Mouse (Mus musculus): ENCODE results near the gene Ubac2.

Ubac2 gene

DNA sequence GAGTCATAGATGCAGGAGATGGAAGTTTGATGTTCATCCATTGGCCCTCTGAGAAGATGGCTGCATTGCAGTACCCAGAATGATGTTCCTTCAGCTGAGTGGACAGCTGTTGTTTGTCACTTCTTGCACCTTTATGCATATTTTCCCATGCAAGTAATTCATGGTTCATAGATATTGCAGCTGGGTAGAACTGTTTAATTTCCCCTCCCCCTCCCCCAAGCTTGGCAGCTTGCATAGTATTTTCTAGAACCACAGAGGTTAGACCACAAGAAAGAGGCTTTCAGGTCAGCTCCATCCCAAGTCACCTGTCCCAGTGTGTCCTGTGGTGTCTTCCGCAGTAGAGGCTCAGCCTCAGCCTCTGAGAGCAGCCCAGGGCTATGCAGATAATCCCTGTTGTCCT, 92.0 kb downstream of the Ubac2 start:
- DNase-seq (ENCODE audit: low spot score) = no peak

DNA sequence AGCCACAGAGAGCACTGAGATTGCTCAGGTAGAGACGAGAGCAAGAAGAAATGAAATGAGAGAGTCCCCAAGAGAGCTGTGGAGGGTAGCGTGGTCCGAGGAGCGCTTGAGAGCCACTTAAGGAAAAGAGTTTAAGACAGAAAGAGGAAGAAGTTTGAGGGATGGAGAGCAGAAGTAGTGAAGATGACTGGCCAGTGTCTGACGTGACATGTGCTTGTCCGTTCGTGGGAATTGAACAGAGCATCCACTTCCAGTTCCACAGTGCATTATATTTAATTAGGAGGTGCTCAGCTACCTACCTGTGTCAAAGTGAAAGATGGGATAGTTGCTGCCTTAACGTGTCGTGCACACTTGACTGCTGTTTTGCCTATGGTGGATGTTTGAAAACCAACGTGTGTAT, 94.7 kb downstream of the Ubac2 start:
- DNase-seq (ENCODE audit: low spot score) = no peak

DNA sequence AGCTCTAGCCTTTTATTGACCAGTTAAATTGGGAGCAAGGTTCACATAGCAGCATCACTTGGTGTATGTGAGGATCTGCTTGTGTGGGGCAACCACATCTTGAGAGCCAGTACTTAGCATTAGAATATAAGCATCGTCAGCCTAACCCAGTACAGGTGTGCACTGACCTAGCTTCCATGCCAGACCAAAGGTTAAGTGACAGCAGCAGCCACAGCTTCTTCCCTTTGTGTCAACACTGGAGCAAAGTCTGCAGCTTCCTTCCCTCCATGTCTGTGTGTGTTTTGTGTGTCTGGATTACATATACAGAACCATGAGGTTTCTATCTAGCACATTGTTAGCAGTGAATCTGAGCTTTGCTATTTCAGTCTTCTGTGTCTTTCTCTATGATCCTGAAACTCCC, 103.1 kb downstream of the Ubac2 start:
- DNase-seq (ENCODE audit: low spot score) = no peak

DNA sequence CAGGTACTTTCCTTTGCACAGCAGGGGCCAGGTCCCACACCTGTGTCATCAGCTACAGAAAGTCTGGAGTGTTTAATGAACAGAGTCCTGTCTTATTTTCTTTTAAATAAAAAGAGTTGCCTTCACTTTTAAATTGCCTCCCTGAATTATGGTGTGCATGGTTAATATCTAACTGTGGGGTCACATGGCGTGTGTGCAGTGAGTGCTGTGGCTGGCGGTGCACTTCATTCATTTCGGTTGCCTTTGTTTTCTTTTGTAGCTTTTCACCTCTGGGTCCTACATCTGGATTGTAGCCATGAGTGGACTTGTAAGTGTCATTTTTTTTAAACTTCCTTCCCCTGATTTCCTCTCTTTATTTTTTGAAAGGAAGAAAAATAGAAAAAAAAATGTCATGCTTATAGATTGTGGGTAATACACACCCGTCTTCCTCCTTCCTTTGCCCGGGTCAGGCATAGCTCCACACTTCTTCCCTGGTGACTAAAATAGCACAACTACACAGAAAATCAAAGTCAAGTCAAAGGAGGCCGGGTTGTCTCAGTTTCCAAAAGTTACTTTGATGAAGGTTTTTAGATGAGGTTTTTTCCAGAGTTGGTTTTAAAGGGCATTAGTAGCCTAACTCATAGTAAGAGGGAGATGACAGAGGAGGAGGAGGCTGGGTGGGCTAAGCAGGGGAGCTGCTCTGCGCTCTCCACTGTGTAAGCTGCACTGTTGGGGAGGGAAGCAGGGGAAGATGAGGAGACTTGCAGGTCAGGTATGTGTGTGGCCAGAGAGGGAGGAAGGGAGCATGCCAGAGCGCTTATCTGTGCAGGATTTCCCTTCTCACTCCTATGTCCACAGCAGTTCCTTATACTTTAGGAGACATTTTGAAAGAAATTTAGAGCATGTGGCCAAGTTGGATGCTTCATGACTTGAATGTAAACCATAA, 104.9 kb downstream of the Ubac2 start:
- no peak for DNase-seq (ENCODE audit: low spot score)

DNA sequence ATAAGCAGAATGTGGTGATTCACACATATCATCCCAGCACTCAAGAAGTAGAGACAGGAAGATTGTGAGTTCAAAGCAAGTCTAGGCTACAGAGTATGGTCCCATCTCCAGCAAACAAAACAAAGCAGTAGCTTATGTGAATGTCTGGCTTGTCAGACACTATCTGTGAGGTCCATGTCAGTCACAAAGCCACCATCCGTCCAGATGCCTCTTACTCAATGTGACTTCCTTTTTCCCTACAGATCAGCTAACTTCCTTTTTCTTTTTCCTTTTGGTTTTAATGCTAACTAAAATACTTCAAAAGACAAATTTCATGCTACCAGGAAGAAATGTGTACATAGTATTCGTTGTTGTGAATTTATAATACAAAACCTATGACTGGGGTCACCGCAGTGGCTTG, 107.1 kb downstream of the Ubac2 start:
- DNase-seq (ENCODE audit: low spot score) = no peak

DNA sequence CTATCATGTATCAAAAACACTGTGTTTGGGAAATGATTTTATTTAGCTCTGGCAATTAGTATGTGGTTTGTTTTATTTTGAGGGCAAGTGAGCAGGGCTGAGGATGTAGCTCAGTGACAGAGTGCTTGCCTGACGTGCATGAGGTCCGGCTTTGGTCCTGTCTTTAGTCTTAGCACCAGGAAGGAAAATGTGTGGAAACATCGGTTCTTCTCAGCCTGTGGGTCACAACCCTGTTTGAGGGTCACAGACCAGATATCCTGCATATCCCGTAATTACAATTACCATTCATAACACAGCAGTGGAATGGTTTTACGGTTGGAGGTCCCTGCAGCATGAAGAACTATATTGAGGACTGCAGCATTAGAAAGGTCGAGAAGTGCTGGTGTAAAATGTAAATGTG, 107.6 kb downstream of the Ubac2 start:
- no peak for DNase-seq (ENCODE audit: low spot score)

DNA sequence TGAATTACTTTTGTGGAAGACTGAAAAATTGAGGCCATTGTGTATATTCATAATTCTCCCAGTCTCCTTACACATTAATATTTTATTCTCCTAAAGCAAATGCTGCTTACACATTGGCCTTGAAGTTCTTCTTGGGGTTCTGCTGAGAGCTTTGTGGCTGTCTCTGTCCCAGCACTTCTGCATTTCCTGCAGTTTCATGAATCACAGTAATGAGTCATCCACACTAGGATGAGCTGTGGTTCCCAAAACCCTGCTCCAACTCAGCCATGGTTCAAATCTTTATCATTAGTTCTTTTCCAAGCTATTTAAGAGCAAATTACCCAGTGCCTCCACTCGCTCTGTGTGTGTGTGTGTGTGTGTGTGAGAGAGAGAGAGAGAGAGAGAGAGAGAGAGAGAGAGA, 108.9 kb downstream of the Ubac2 start:
- no peak for DNase-seq (ENCODE audit: low spot score)

DNA sequence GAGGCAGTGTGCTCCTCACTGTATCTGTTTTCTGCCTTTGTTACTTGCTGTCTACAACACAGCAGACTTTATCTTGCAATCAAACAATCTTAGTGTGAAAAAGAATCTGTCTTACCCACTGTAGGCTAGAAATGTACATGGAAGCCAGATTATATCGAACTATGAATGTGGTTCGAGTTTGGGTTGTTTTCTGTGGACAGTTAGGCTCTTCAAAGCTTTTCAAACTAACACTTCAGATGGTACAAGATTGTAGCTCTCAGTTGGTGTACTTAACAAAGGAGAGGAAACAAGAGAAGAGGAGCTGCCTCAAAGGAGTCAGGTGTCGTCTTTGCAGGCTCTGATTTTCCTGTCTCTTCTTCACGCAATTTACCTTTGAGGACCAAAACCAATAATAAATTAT, 109.3 kb downstream of the Ubac2 start:
- no peak for DNase-seq (ENCODE audit: low spot score)

DNA sequence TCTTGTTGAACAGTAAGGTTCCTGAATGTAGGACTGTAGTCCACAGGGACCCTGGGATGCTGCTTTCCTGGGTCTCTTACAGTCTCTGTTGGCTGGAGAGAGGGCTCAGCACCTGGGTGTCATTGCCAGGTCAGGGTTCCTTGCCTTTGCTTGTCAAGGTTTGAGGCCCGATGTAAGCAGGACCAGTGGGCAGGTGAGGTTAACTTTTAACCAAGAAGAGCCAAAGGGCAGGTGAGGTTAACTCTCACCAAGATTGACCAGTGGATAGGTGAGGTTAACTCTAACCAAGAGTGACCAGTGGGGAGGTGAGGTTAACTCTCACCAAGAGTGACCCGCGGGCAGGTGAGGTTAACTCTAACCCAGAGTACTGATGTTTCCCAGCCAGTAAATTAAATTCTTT, 110.9 kb downstream of the Ubac2 start:
- DNase-seq (ENCODE audit: low spot score) = no peak

DNA sequence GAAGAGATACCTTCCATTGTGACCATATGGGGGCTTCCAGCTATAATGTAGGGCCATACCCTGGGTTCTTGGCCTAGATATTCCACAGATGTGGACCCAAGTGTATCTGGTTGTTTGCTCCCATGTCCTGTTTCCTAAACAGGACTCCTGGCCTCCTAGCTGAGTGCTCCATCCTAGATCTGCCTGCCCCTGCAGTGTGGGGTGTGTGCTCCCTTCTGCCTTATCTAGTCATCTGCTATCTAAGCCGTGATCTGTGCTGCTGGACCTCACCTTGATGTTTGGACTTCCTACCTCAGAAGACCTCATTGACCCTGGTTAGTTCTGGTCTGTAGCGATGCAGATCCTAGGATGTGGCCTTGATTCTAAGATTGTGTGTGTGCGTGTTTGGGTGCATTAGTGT, 111.4 kb downstream of the Ubac2 start:
- no peak for DNase-seq (ENCODE audit: low spot score)

DNA sequence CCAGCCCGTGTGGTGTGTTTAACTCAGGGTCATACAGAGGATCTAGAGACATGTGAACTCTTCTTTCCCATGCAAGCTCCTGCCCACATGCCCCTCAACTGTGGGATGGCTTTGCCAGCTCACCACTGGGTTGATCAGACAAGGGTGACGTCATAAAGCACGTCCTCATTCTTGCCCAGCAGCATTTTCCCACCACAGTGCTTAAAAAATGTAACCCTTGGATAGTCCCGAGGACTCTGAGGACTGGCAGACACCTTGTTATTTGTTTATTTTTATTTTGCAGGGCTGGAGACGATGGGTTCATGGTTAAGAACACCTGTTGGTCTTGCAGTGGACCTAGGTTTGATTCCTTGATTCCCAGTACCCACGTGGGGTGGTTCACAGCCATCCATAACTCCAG, 112.5 kb downstream of the Ubac2 start:
- DNase-seq (ENCODE audit: low spot score) = no peak

DNA sequence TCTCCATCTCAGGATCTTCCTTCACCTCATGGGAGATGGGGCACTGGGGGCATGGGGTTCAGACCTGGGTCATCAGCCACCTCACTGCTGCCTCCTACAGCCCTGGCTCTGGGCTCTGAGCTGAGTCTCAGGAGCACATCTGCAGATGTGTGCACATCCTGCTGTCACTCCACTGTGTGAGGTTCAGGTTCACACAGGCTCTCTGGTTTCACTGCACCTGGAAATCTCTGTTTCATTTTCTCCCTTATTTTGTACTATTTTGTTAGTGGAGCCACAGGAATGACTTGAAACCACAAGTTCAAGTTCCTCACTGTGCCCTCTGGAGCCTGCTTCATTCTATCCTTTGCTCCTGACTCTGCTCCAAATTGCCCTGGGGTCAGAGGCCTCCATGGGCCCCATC, 113.5 kb downstream of the Ubac2 start:
- DNase-seq (ENCODE audit: low spot score) = no peak

DNA sequence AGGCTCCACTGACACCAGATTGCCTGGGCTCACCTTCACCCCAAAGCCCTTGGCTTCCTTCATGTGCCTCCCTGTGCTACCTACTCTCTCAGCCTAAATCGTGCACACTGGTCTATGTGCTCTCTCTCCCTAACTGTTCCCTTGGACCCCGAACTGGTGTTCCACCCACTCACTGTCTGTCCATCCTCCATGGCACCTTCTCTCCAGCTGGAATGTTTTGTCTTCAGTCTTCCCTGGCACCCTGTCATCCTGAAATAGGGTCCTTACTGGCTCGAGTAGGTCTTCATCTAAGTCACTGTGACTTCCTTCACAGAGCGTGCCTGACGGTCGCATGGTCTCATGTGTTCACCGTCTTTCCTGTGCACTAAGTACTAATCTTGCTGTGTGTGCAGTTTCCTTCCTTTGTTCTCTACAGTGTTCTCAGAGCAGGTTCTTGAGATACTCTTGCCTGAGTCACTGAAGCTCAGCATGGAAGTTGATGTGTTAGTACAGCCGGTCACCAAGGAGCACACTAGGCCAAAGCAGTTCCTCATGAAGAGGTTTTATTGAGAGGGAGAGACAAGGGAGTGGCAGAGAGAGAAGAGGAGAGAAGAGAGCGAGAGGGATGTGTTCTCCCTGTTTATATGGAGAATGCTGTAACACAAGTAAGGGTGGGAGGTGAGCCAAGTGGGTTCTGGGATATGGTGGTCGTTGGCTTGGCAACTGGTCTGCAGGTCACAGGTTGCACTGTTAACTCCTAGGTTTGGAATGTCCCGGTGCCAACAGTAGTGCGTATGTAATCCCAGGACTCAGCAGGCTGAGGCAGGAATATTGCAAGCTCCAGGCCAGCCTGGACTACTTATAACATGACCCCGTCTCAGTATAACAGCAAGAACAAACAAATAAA, 114.2 kb downstream of the Ubac2 start:
- no peak for DNase-seq (ENCODE audit: low spot score)

DNA sequence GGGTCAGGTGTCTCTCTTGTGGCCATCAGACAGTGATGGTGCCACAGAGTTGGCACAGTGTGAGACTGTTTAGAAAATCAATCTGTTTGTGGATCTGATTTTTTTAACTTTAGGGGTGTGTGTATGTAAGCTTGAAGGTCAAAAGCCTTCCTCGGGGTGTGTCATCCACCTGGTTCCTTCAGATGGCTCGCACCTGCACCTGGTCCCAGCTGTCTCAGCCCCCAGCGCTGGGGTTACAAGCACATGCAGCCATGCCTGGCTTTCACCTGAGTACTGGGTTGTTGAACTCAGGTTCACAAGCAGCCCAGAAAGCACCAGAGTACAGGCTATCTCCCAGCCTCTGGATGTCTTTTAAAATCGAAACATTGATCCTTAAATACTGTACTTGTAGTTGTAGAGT, 115.2 kb downstream of the Ubac2 start:
- DNase-seq (ENCODE audit: low spot score) = no peak

DNA sequence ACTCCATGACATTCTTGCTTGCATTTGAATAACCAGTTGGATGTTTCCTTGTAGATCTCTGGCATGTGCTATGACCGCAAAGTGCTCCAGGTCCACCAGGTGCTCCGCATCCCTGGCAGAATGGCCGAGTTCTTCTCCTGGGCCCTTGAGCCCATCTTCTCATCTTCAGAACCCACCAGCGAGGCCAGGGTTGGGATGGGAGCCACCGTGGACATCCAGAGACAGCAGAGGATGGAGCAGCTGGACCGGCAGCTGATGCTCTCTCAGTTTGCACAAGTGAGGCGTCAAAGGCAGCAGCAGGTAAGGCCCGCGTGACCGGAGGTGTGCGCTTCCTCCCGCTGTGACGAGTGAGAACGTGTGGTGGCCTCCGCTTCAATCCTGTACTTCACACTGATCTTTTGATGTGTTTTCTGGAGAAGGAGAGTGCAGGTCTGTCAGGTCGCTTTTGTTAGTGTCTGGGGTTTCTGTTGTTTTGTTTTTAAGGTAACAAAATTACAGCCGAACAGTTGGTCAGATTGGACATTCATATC, 115.8 kb downstream of the Ubac2 start:
- no peak for DNase-seq (ENCODE audit: low spot score)

DNA sequence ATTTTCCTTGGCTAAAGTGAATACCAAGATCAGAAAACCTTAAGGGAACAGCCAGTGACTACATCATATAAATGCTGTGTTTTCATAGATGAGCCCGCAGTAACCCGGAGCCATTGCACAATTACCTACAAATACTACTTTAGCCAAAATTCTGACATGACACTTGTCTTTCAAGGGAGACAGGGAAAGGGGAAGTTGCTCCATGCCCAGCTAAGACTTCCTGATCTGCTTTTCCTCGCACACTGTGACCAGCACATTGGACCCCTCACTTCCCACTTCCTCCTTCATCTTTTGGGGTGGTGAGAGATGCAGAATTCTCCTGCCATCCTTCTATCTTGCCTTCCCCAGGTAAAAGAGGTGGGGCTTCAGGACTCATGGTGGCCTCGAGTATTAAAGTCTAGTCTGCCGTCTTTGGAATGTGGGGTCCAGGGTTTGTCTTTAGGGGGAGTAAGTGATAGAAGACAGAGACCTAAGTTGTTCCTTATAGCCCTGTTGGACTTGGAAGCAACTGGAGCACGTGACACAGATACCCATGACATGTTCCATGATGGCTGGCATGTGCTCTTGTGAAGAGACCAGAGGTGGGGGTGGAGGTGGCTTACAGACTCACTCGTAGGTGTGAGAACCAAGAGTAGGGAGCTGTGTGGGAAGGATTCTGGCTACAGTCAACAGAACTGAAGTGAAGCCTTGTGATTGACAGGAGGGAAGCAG, 116.6 kb downstream of the Ubac2 start:
- DNase-seq (ENCODE audit: low spot score) = no peak

DNA sequence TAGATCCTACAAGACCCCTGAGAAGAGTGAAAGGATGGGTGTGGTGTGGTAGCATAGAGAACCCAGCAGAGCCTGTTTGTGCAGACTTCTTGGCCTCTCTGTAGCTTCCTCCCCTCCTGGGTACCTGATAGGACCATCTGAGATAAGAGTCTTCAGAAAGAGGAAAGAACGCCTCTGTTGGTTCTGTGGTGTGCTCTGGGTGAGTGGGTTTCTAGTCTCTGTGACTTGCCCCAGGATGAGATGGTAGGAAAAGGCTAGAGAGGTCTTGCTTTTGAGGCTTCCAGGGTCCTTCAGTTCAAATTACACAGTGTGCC, 117.1 kb downstream of the Ubac2 start:
- DNase-seq (ENCODE audit: low spot score) = no peak

DNA sequence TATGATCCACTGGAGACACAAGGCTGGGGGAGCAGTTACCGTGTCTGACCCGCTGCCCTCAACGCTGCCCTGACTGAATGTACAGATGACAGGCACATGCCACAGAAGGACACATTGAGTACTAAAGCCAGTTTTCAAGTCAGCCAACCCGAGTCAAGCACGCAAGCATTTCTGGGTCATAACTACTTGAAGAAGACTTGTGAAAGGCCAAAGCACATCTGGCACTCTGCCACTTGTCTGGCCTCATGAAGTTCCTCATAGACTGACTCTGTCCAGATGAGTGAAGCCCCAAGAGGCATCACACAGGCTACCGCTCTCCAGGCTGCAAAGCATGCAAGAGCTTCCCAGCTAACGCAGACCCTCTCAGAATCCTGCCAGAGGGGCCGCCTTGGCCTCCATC, 118.4 kb downstream of the Ubac2 start:
- DNase-seq (ENCODE audit: low spot score) = peak; percentile 64

DNA sequence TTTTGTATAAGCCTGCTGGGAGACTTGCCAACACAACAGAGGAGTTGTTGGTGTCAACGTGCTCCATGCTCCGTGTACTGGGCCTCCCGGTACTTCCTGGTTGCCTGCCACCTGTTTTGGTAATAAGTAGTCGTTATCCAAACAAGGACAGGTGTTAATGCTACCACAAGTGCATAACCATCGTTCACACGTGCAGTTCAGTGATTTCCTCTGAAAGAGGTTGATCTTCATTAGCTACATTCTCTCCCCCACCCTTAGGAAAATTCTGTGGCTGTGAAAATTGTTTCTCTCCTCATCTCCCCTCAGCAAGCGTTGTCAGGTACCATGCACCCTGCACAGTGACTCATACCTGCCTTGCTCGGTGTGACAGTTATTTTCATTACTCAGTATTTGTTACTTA, 121.0 kb downstream of the Ubac2 start:
- DNase-seq (ENCODE audit: low spot score) = no peak

DNA sequence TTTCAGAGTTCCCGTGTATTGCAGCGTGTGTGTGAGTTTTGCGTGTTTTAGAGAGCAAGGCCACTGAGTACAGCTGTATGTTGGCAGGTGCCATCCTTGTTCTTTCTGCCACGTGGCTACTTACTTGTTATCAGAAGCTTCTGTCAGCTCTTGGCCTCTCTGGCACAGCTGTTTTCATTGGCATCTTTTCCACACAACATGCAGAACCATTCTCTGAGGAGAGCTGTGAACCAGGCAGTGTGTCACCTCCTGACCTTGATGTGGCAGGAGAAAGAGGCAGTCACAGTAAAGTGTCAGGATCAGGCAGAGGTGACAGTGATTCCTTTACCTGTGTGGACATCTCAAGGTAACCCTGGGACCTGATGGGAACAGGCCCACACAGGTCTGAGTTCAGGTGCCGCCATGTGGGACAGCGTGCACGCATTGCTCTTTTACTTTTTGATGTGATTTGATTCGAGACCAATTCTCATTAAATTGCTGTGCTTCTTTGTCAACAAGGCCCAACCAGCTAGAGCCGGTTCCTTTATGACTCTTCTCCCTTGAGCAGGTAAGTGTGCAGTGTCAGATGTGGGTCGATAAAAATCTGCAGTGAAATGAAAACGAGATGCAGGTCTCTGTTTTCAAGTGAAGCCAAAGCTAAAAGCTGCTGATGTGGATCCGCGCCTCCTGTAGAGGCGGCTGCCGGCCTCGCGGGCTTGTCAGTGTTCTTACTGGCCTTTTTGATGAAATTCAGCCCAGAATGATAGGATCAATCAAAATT, 122.1 kb downstream of the Ubac2 start:
- no peak for DNase-seq (ENCODE audit: low spot score)

DNA sequence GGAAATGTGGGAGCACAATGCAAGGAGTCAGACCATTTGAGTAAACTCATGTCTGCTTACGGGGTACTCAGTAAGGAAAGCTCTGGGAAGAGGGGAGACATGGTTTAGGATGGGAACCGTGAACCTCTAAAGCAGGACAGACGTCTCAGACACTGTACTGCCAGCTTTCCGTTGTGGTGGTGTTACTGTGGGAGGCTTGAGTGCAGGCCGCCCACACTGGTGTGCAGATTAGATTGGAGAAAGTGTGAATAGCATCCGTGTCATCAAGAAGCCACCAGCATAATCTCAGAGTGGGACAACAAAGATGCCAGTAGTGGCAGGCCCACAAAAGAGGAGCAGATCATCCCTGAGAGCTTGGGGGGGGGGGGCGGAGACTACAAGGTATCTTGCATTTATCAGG, 123.8 kb downstream of the Ubac2 start:
- no peak for DNase-seq (ENCODE audit: low spot score)

DNA sequence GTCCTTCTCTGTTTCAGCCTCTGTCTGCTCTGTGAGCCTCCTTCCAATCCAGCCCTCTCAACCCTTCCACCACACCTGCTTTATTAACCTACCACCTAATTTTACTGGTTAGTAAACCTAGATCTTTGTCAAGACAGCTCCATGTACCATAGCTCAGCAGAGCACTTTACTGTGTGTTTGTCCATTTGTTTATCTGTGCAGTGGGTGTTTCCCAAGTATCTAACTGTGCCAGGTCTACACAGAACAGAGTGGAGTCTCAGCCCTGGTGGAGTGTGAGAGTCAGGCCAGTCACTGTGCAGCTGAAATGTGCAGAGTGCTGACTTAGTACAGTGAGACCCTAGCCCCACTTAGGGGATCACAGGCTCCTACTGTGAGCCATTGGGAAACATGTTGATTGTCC, 125.4 kb downstream of the Ubac2 start:
- no peak for DNase-seq (ENCODE audit: low spot score)
